Mouse (Mus musculus): Measurements from ENCODE around the gene Samd10.

GRCm38 (mm10) chr2:181546142-181546541, 52.9 kb downstream of the Samd10 start:
- no peak for TF ChIP-seq POLR2A (IDR thresholded peaks at IDR 0.05; ENCODE audit: low read depth, low read length)
- TF ChIP-seq CTCF (IDR thresholded peaks at IDR 0.05; ENCODE audit: borderline replicate concordance, insufficient read depth, low read length) = no peak
